Mouse (Mus musculus) E14TG2a.4 (cell line): Measurements from ENCODE around the gene Memo1.
"Not testable (repeated sequence)": the region's sequence is repeated elsewhere in the genome, so short reads cannot be mapped to it uniquely, and the experiment has no call there.

Experiments
- CTCF ChIP-seq: conservative IDR thresholded peaks from 2 replicates; pipeline ENCODE4 v1.5.1; 2014; ENCODE audit warnings: low read length
- NANOG ChIP-seq: IDR thresholded peaks from 2 replicates; pipeline ENCODE4 v1.6.1; 2014; ENCODE audit warnings: borderline replicate concordance, low read length, mixed read lengths
- POU5F1 ChIP-seq: IDR thresholded peaks from 2 replicates; pipeline ENCODE4 v1.6.1; 2014; ENCODE audit warnings: low read length, borderline replicate concordance

DNA sequence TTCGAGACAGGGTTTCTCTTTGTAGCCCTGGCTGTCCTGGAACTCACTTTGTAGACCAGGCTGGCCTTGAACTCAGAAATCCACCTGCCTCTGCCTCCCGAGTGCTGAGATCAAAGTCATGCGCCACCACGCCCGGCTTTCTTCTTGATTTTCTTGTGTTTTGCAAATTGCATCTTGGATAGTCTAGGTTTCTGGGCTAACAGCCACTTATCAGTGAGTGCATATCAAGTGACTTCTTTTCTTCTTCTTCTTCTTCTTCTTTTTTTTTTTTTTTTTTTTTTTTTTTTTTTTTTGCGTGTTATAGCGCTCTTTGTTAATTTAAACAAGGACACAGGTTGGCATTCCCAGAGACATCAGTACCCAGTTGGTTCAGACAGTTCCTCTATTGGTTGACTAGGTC lies 31.9 kb upstream of the Memo1 start:
- not testable (repeated sequence) for TF ChIP-seq CTCF, NANOG, POU5F1
